Mouse (Mus musculus) cerebellum, postnatal 25 days (tissue): Measurements from ENCODE around the gene Kif3c.
A peak's percentile ranks its signal among the peaks of the same experiment; 100 is the strongest.
"Not testable (repeated sequence)": the region's sequence is repeated elsewhere in the genome, so short reads cannot be mapped to it uniquely, and the experiment has no call there.

Experiments used
- DNase-seq, 2 experiments: peaks; one replicate each; pipeline ENCODE4 v3.0.0; 2021; ENCODE audit warnings: mixed read lengths in 2 of 2

Gene Kif3c

DNA sequence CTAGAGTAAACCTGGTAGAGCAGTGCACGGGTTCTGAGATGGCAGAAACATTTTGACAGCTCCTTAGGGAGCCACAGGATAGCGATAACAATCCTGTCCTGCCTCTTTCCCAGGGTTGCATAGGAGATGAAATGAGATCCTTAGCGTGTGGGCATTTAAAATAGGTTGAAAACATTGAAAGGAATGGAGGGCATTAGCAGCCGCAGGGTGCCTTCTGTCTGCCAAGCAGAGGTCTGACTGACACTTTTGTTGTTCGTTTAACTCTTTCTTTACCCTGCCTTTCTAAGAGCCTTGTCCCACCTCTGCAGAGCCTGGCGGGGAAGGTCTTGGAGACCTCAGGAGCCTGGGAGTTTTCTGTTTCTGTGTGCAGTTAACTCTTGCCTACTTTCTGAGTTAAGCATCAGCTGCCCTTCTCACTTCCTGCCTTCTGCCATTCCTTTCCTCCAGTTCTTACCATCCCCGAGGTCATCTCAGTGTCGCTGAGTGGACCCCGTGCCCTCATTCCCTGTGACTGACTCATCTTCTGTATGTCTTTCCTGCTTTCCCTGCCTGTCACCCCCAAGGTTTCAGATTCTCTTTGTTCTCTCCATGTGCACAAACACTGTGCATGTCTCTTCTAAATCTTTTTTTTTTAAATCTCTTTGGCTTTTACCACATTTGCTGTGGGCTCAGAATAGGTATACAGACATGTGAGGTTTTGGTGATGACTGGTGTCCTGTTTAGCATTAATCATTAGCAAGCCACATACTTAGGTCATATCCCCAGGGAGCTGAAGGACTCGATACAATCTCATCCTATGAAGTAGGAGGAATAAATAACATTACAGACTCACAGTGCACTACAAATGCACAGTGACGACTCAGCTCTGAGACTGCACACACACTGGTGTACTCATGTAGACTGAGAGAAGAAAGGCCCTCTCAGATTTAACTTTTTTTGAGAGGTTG is 6.3 kb downstream of the Kif3c start:
- DNase-seq = peak in 1 of 2 experiments; percentile 43

DNA sequence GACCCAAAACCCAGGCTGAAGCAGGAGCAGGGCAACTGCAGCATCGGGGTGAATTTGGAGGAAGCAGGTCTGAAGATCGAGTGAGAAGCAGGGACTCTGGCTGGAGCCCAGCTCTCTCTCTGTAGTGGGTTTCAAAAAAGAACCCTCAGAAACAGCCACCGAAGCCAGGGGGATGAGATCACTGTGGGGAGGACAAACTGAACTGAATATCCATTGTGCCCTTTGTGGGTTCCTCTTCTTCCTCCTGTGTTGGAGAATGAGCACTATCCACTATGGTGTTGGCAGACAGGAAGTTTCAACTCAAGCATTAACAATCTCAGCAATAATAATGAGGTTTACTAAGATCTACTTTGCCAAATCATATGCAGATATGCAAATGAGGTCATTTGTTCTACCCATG is 7.1 kb downstream of the Kif3c start:
- no peak for DNase-seq

DNA sequence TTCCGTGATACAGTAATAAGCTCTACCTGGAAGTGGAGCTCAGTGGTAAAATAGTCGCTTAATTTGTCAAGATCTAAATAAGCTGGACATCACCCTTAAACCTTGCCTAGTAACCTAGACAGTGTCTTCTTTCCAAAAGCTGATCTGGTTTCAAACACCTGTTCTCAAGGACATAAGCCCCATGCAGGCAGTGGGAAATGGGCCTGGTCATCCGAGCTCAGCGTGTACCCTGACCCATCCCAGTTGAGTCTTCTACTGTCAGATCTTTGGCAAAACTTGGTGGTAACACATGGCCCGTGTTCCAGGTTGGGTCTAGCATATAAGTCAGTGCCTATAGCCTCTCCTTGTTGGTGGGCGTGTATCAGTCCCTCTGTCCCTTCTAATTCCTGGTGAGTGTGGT is 8.6 kb downstream of the Kif3c start:
- no peak for DNase-seq

DNA sequence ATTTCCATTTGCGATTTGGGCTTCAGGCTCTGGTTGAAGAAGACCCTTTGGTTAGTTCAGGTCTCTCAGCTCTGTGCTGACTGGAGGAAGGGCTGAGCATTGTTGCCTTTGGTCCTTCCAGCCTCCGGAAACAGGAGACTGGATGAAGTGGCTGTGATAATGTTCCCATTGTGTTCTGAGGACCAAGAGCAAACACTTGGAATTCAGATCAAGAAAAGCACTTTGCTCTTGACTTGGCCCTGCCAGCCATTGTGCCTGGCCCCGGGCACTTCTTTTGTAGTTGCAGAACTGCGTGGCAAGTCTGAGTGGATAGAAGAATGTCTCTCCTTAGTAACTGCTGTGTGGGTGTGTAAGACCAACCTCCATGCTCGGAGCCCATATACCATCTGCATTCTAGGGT is 9.6 kb downstream of the Kif3c start:
- DNase-seq = no peak

DNA sequence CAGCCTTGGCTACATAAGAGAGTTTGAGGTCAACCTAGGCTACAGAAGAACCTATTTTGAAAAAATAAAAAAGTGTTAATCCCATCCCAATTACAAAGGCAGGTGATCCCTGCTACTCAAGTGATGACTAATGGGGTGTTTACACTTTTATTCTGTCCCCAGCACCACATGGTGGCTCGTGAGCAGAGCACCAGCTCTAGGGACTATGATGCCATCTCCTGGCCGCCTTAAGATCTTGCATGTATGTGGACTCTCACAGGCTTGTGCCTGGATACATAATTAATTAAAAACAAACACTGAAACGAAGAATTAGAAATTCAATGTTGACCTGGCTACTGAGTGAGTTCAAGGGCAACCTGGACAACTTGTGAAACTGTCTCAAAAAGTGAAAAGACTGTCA is 12.3 kb downstream of the Kif3c start:
- DNase-seq = peak in 1 of 2 experiments; percentile 37

GRCm38 (mm10) chr12:3377755-3378154 is 12.8 kb downstream of the Kif3c start:
- no peak for DNase-seq

- no peak for DNase-seq
Measured at GRCm38 (mm10) chr12:3384860-3385259, 19.9 kb downstream of the Kif3c start.

- no peak for DNase-seq
Measured at GRCm38 (mm10) chr12:3385271-3385670, 20.3 kb downstream of the Kif3c start.

DNA sequence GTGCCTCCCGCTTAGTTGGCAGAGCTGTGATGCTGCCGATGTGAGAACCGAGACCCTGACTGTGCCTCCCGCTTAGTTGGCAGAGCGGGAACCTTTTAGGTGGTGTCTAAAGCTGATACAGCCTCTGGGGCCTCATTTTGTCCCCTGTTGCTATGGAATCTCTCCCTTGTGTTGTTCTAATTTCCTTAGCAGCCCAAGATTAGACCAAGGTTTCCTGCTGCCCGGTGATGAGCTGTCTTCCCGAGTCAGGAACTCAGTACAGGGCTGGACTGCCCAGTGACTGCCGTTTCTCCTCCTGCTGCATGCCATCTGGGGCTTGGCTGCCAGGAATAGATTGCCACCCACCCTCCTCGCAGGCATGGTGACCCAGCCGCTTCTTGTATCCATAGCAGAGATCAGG is 21.0 kb downstream of the Kif3c start:
- DNase-seq = peak; percentile 49 to 62

- no peak for DNase-seq
Measured at GRCm38 (mm10) chr12:3387891-3388290, 23.0 kb downstream of the Kif3c start.

DNA sequence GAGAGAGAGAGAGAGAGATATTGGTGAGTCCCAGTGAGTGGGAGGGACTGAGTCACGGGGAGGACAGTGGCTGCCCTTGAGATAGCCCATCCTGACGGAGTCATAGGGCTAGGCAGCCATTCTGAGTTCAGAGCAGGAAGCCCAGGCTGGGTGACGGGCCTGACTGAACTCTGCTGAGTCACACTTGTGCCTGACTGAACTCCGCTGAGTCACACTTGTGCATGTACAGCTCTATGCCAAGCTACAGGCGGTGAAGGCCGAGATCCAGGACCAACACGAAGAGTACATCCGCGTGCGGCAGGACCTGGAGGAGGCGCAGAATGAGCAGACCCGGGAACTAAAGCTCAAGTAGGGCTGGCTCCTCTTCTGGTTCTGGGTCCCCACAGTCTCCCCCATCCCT is 24.5 kb downstream of the Kif3c start:
- no peak for DNase-seq

DNA sequence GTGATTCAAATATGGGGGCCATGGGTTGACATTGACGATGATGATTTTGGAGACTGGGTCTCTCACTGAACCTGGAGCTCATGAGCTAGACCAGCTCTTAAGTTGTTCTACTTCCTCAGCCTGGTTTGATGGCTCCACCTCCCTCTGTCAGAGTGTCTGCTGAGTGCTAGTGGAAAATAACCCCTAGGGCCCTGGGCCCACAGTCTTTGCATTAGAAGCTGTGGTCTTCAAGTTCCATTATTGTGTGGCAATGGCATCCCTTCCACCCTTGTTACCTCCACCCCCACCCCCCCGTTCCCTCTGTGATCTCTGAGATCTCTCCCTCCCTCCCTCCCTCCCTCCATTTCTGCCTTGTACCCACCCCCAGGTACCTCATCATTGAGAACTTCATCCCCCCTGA is 25.1 kb downstream of the Kif3c start:
- no peak for DNase-seq

DNA sequence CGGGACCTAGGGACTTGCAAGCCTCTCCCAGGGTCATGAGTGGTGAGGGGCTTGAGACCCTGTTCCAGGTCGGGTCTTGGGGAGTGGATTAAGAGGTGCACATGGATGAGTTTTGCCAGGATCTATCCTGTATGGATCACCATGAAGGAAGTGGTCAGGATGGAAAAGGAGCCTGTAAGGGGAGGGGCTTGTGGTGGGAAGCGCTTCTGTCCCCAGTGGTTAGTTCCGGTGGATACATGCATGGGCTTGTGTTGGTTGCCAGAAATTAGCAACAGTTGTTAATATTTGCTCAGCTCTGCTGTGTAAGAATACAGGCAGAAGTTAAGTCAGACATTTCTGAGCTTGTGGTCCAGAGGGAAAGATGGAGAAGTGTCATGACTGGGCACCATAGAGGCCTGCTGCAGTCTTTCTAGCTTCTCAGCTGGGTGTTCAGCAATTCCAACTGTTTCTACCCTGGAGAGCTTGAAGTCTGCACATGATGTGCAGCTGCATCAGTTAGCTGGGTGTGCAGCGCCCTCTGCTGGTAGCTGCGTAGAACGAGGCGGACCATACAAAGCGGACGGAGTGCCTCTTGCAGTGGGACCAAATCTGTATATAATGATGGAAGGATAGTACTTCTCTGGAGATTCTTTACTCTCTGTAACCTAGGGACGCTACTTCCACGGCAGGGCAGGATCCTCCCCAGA is 25.8 kb downstream of the Kif3c start:
- peak; percentile 84 to 90 for DNase-seq

DNA sequence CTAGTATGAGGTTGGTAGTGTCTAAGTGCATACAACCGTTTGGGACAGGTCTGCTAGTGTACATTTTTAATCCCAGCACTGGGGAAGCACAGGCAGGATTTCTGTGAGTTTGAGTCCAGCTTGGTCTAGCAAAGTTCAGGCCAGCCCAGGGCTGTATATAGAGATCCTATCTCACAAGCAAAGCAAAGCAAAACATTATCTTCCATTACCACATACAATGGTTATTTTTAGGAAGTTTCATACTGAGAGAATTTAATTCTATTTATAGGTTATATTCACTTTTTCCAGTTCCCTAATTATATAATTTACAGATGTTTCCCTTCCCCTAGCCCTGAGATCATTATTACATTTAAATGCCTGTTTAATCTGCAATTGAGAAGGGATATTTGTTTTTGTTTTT is 26.3 kb downstream of the Kif3c start:
- DNase-seq = no peak

DNA sequence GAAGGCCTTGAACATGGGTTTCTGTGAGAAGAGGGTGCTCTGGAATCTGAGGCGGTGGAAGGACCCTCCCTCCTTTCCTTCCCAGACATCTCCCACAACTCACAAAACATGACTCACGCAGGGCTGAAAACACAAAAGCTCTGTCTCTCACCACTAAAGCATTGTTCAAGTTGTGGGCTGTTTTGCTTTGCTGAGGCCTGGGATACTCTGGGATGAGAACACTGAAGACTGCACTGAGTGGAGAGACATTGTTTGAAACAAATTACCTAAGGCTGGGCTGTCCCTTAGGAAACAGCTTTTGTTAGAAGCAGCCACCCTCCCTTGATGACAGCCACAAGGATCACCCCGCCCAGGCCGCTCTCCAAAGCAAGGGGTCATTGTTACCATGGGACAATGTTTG is 28.2 kb downstream of the Kif3c start:
- no peak for DNase-seq

DNA sequence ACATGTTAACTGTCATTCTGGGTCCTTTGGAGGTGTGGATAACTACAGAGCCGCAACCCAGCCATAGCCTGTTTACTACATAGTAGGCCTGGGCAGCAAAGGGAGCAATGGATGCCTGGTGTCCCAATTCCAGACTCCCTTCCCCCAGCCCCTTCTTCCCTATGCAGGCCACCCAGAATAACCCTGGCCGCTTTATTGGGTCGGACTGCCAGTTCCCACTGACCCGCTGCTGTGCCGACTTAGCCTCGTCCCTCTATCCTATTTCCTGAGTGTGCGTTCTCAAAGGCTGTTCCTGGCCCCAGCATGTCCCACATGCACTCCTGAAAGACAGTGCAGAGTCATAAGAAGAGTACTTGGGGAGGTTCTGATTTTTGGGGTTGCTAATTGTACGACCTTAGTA is 32.0 kb downstream of the Kif3c start:
- no peak for DNase-seq

- not testable (repeated sequence) for DNase-seq
Measured at GRCm38 (mm10) chr12:3405662-3406061, 40.7 kb downstream of the Kif3c start.

- no peak for DNase-seq
Measured at GRCm38 (mm10) chr12:3406585-3406984, 41.7 kb downstream of the Kif3c start.

GRCm38 (mm10) chr12:3414956-3415355 is 50.0 kb downstream of the Kif3c start:
- no peak for DNase-seq

- no peak for DNase-seq
Measured at GRCm38 (mm10) chr12:3418761-3419160, 53.8 kb downstream of the Kif3c start.

- no peak for DNase-seq
Measured at GRCm38 (mm10) chr12:3420519-3420918, 55.6 kb downstream of the Kif3c start.

DNA sequence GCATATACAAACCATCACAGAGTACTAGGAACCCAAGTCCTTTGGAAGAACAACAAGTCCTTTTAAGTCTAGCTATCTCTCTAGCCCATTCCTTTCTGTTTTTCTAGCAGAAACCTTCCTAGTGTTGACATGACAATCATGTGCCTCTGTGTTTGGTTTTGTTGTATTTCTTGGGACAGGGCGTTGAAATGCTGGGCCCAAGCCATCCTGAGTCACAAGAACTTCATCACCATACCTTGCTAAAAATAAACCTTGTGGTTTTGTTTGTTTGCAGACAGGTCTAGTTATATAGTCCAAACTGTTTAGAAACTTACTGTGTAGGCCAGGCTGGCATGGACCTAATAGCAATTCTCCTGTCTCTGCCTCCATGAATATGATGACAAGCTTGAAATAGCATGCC is 57.9 kb downstream of the Kif3c start:
- DNase-seq = no peak

GRCm38 (mm10) chr12:3424179-3424578 is 59.2 kb downstream of the Kif3c start:
- DNase-seq = no peak
